8 mouse cellular contexts compared by ENCODE assay signal in the genomic region with DNA sequence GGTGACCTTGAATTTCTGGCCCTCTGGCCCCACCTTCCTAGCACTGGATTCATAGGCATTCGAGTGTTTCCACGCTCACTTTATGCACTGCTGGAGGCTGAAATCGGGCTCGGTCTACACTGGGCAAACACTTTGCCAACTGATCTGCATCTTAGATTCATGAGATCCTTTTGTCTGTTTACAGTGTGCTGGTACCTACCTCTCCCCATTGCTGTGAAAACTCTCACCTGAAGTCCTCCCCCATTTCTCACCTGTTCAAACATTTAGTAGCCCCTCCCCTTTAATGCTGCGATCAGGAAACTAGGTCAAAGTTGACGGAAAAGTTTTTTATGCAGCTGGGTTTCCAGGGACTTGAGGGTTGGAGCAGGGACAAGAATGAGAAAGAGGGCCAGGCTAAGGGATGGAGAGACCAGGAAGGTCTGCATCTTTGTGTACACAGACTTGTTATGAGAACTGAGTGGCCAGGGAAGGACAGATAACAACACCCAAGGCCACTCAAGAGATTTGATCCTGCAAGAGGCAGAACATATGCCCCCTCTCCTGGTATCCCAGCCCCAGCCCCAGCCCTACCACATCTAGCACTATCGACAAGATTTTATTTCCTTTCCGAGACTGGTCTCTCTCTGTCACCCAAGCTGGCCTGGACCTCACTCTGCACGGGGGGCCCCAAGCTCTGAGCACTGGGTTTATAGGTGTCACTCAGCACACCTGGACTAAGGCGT. TPM values are rescaled to one million over a fixed set of nuclear protein-coding genes. Genes with fewer than 3 reads are reported as not detected.
DNase-seq lines count a peak whose midpoint lies in the region; ATAC-seq and TF ChIP-seq lines count a peak whose summit lies in the region.

No protein-coding gene starts in this region.

- peak overlapping the region; percentile 8 for H3K4me2 ChIP-seq in heart, embryonic 15.5 days
- H3K4me2 ChIP-seq in limb, embryonic 15.5 days, result peak overlapping the region; percentile 17; the same call in 1 of the 2 replicates

- H3K27ac ChIP-seq in left cerebral cortex, adult 2 months, result peak overlapping the region; percentile 60
- peak overlapping the region; percentile 96 for H3K27ac ChIP-seq in heart, embryonic 15.5 days
- H3K27ac ChIP-seq in limb, embryonic 15.5 days, result peak overlapping the region; percentile 75
- H3K27ac ChIP-seq in small intestine, adult 2 months (ENCODE audit: insufficient read depth, low read depth, low read length), result peak overlapping the region; percentile 77

- H3K36me3 ChIP-seq in heart, embryonic 15.5 days, result peaks cover 20% of the 10 kb centered on the region
- peaks cover 23% of the 10 kb centered on the region for H3K36me3 ChIP-seq in limb, embryonic 15.5 days
- peaks cover 27% of the 10 kb centered on the region for H3K36me3 ChIP-seq in small intestine, adult 2 months (ENCODE audit: control insufficient read depth, insufficient read depth, low read length)

- intact Hi-C loops in left cerebral cortex, adult 2 months (cut with DNase I), result no loop called here
- intact Hi-C loops in left cerebral cortex, postnatal 10 days (cut with DNase I), result no loop called here

- 38% methylated on average over 10 of the region's 10 CpGs for WGBS in heart, embryonic 15.5 days
- WGBS in limb, embryonic 15.5 days, result 40% methylated on average over 10 of the region's 10 CpGs
- 4% methylated on average over 10 of the region's 10 CpGs for WGBS in small intestine, adult 2 months

- no peak for TF ChIP-seq CTCF in left cerebral cortex, adult 2 months (IDR thresholded peaks at IDR 0.05)
- no peak for TF ChIP-seq CTCF in small intestine, adult 2 months (IDR thresholded peaks at IDR 0.05; ENCODE audit: extremely low read depth, insufficient read length, insufficient replicate concordance, low read depth, low read length)

- DNase-seq in left cerebral cortex, adult 2 months (ENCODE audit: extremely low spot score in 1 of 2, low spot score in 2 of 2), result no peak
- DNase-seq in left cerebral cortex, adult 11 months (ENCODE audit: low spot score), result no peak
- no peak for DNase-seq in left cerebral cortex, postnatal 10 days (ENCODE audit: extremely low spot score in 1 of 2, low spot score in 2 of 2)
- no peak for DNase-seq in gastrocnemius, postnatal 10 days
- no peak for DNase-seq in urinary bladder, postnatal 36 days (ENCODE audit: low spot score in 2 of 2)

- no peak overlapping the region for H3K9ac ChIP-seq in heart, embryonic 15.5 days
- no peak overlapping the region for H3K9ac ChIP-seq in limb, embryonic 15.5 days

- H3K9me3 ChIP-seq in heart, embryonic 15.5 days (replicated peaks), result no peaks in the 10 kb centered on the region
- H3K9me3 ChIP-seq in limb, embryonic 15.5 days, result no peaks in the 10 kb centered on the region

- ATAC-seq in heart, embryonic 15.5 days (replicated peaks; ENCODE audit: insufficient number of reproducible peaks, insufficient read depth, low FRiP score, low read depth), result no peak; the same call in 1 of the 2 replicates
- ATAC-seq in limb, embryonic 15.5 days (ENCODE audit: insufficient number of reproducible peaks, low FRiP score, low TSS enrichment, low read depth), result peak; percentile 52; the same call in 1 of the 2 replicates

- H3K4me1 ChIP-seq in heart, embryonic 15.5 days (replicated peaks), result peaks cover 30% of the 10 kb centered on the region
- H3K4me1 ChIP-seq in limb, embryonic 15.5 days, result peaks cover 40% of the 10 kb centered on the region
- H3K4me1 ChIP-seq in small intestine, adult 2 months (ENCODE audit: control insufficient read depth, insufficient read depth, insufficient read length, low read length), result peaks cover 23% of the 10 kb centered on the region; the same call in 1 of the 2 replicates

- no peak overlapping the region for H3K4me3 ChIP-seq in left cerebral cortex, adult 2 months
- no peak overlapping the region for H3K4me3 ChIP-seq in heart, embryonic 15.5 days
- no peak overlapping the region for H3K4me3 ChIP-seq in limb, embryonic 15.5 days
- no peak overlapping the region for H3K4me3 ChIP-seq in small intestine, adult 2 months (ENCODE audit: low read depth, low read length)

- H3K27me3 ChIP-seq in heart, embryonic 15.5 days, result no peaks in the 10 kb centered on the region
- H3K27me3 ChIP-seq in limb, embryonic 15.5 days, result no peaks in the 10 kb centered on the region
- no peaks in the 10 kb centered on the region for H3K27me3 ChIP-seq in small intestine, adult 2 months (ENCODE audit: control insufficient read depth, insufficient read depth, low read length)

- no peak for TF ChIP-seq POLR2A in small intestine, adult 2 months (IDR thresholded peaks at IDR 0.05; ENCODE audit: low read depth, low read length)

RNA-seq across cellular contexts. Expression of gene Txnip, which starts 6.3 kb away (rescaled TPM):
- total RNA-seq in left cerebral cortex, adult 2 months (2021), result 10 to 100 TPM; 22.4 to 28.2 TPM
- polyA plus RNA-seq in heart, embryonic 15.5 days (2015; fragmentation: Nextera tagmentation; extraction: Ambion mirVana), result 206 and 208 TPM in 2 replicates
- 151 and 157 TPM in 2 replicates for polyA plus RNA-seq in limb, embryonic 15.5 days (2015; fragmentation: Nextera tagmentation; extraction: Ambion mirVana)
- 167 and 384 TPM in 2 replicates for polyA plus RNA-seq in small intestine, adult 2 months (2012; rRNA removed)
- total RNA-seq in left cerebral cortex, postnatal 10 days (2021), result 10 to 100 TPM; 40.3 to 45.4 TPM
- 100 to 1,000 TPM; 484 to 520 TPM for total RNA-seq in gastrocnemius, postnatal 10 days (2021)

RNA-seq across cellular contexts. Expression of gene Gm16253, which starts 12.7 kb away (rescaled TPM):
- total RNA-seq in left cerebral cortex, adult 2 months (2021), result not detected
- polyA plus RNA-seq in heart, embryonic 15.5 days (2015; fragmentation: Nextera tagmentation; extraction: Ambion mirVana), result 1.3 and 1.6 TPM in 2 replicates
- 0.82 and 1.2 TPM in 2 replicates for polyA plus RNA-seq in limb, embryonic 15.5 days (2015; fragmentation: Nextera tagmentation; extraction: Ambion mirVana)
- not detected in 2 replicates for polyA plus RNA-seq in small intestine, adult 2 months (2012; rRNA removed)
- total RNA-seq in left cerebral cortex, postnatal 10 days (2021), result not detected
- total RNA-seq in gastrocnemius, postnatal 10 days (2021), result 1 to 10 TPM in 1 of 2 experiments, under 1 TPM in 1; 0.70 to 1.1 TPM

RNA-seq across cellular contexts. Expression of gene Polr3gl, which starts 29.9 kb away (rescaled TPM):
- 10 to 100 TPM; 26.6 to 28.1 TPM for total RNA-seq in left cerebral cortex, adult 2 months (2021)
- 34.8 and 38.3 TPM in 2 replicates for polyA plus RNA-seq in heart, embryonic 15.5 days (2015; fragmentation: Nextera tagmentation; extraction: Ambion mirVana)
- polyA plus RNA-seq in limb, embryonic 15.5 days (2015; fragmentation: Nextera tagmentation; extraction: Ambion mirVana), result 38.9 and 42.0 TPM in 2 replicates
- polyA plus RNA-seq in small intestine, adult 2 months (2012; rRNA removed), result 3.4 and 7.9 TPM in 2 replicates
- 10 to 100 TPM; 26.3 to 29.3 TPM for total RNA-seq in left cerebral cortex, postnatal 10 days (2021)
- 10 to 100 TPM; 32.1 to 32.7 TPM for total RNA-seq in gastrocnemius, postnatal 10 days (2021)

RNA-seq across cellular contexts. Expression of gene Ankrd34a, which starts 32.4 kb away (rescaled TPM):
- 10 to 100 TPM; 66.8 to 70.3 TPM for total RNA-seq in left cerebral cortex, adult 2 months (2021)
- 6.7 TPM in 2 replicates for polyA plus RNA-seq in heart, embryonic 15.5 days (2015; fragmentation: Nextera tagmentation; extraction: Ambion mirVana)
- 1.9 and 2.7 TPM in 2 replicates for polyA plus RNA-seq in limb, embryonic 15.5 days (2015; fragmentation: Nextera tagmentation; extraction: Ambion mirVana)
- 0.44 and 0.63 TPM in 2 replicates for polyA plus RNA-seq in small intestine, adult 2 months (2012; rRNA removed)
- total RNA-seq in left cerebral cortex, postnatal 10 days (2021), result 10 to 100 TPM; 56.6 to 57.0 TPM
- 1 to 10 TPM in 1 of 2 experiments, under 1 TPM in 1; 0.96 to 1.9 TPM for total RNA-seq in gastrocnemius, postnatal 10 days (2021)

RNA-seq across cellular contexts. Expression of gene Lix1l, which starts 36.9 kb away (rescaled TPM):
- 10 to 100 TPM; 18.6 to 21.5 TPM for total RNA-seq in left cerebral cortex, adult 2 months (2021)
- polyA plus RNA-seq in heart, embryonic 15.5 days (2015; fragmentation: Nextera tagmentation; extraction: Ambion mirVana), result 5.3 and 5.5 TPM in 2 replicates
- polyA plus RNA-seq in limb, embryonic 15.5 days (2015; fragmentation: Nextera tagmentation; extraction: Ambion mirVana), result 7.7 and 9.4 TPM in 2 replicates
- polyA plus RNA-seq in small intestine, adult 2 months (2012; rRNA removed), result 2.9 and 7.6 TPM in 2 replicates
- 10 to 100 TPM; 26.5 to 27.1 TPM for total RNA-seq in left cerebral cortex, postnatal 10 days (2021)
- 10 to 100 TPM; 24.1 to 26.9 TPM for total RNA-seq in gastrocnemius, postnatal 10 days (2021)

Comparison
In these comparisons a context has a peak if more than half of its experiments do, and no peak if none do; other contexts are left out.
1. RNA of gene Txnip, which starts 6.3 kb away (total RNA-seq): 484 to 520 TPM in gastrocnemius, postnatal 10 days; 40.3 to 45.4 TPM in left cerebral cortex, postnatal 10 days and 22.4 to 28.2 TPM in left cerebral cortex, adult 2 months; every median in the first group is over 10 times any median in the second.
2. Peak in every context shown above with its lines, with median percentiles within 50 percentile points of each other: H3K27ac ChIP-seq.